Mouse (Mus musculus): ENCODE measurements around the gene Ptges2.

DNA sequence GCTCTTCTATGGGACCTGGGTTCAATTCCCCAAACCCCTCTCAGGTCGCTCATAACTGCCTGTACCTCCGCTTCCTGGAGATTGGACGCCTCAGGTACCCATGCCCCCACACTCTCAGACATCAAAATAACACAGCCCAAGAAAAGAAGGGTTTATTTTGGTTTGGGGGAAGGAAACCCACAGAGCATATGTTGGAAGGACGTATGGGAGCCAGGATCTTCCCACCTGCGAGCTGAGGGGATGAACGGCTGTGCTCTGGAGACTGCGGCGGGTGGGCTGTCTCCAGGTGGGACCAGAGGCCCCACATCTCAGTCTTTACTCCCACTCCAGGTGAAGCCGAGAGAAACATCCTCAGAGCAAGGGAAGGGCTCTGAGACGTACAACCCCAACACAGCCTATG lies 18.7 kb upstream of the Ptges2 start:
- TF ChIP-seq CTCF (IDR thresholded peaks at IDR 0.05; ENCODE audit: low read depth), result no peak
- TF ChIP-seq EP300 (IDR thresholded peaks at IDR 0.05; ENCODE audit: low read depth), result no peak
